Mouse (Mus musculus) frontal cortex, adult (tissue): ENCODE results near the gene Stum.

Experiments used
- ATAC-seq: cut with Nextera tagmentation; 2 replicates; pipeline ENCODE4 v1.9.2; 2017; ENCODE audit warnings: mild to moderate bottlenecking, moderate library complexity, mixed read lengths; ENCODE audit not compliant: low TSS enrichment

Stum gene

GRCm38 (mm10) chr1:180386951-180387749, 96.2 kb downstream of the Stum start:
- peak; percentile 95 for ATAC-seq

GRCm38 (mm10) chr1:180385308-180385707, 98.0 kb downstream of the Stum start:
- ATAC-seq, result no peak

GRCm38 (mm10) chr1:180384486-180384885, 98.8 kb downstream of the Stum start:
- peak; percentile 60 for ATAC-seq

- ATAC-seq, result no peak
Measured at GRCm38 (mm10) chr1:180383884-180384283, 99.4 kb downstream of the Stum start.
